Mouse (Mus musculus) cerebellum, adult 2 months (tissue): Measurements from ENCODE around the gene Psmb1. TPM values are rescaled to one million over a fixed set of nuclear protein-coding genes. Genes with fewer than 3 reads are reported as not detected.

Experiments
- DNase-seq, 2 experiments: peaks; one replicate each; pipeline ENCODE4 v3.0.0; 2021
- H3K27ac ChIP-seq: fragments of 200-500 bp; 2 replicates; pipeline ENCODE4 v1.5.1; 2012; ENCODE audit warnings: low read length, control low read depth, inconsistent platforms; ENCODE audit not compliant: insufficient read depth
- H3K27me3 ChIP-seq: fragments of 200-500 bp; 2 replicates; pipeline ENCODE4 v1.6.1; 2012; ENCODE audit warnings: inconsistent platforms, mild to moderate bottlenecking, low read length, moderate library complexity; ENCODE audit not compliant: control insufficient read depth, insufficient read depth
- H3K4me1 ChIP-seq: fragments of 200-500 bp; 2 replicates; pipeline ENCODE4 v1.6.1; 2011; ENCODE audit warnings: low read length; ENCODE audit not compliant: control insufficient read depth, insufficient read depth
- H3K4me3 ChIP-seq: fragments of 200-500 bp; replicated peaks from 2 replicates; pipeline ENCODE3; 2011; ENCODE audit warnings: mild to moderate bottlenecking, low read depth, low read length, control low read depth; ENCODE audit not compliant: insufficient read depth
- CTCF ChIP-seq: fragments of 200-500 bp; IDR thresholded peaks from 2 replicates; pipeline ENCODE4 v1.5.1; 2011; ENCODE audit warnings: low read depth, mild to moderate bottlenecking, control low read depth, low read length, moderate library complexity, borderline replicate concordance; ENCODE audit not compliant: insufficient read depth
- POLR2A ChIP-seq: fragments of 200-500 bp; IDR thresholded peaks from 2 replicates; pipeline ENCODE4 v1.6.1; 2011; ENCODE audit warnings: low read length, control low read depth, borderline replicate concordance; ENCODE audit not compliant: insufficient read depth
- WGBS: fragments of 180-500 bp; shearing (Covaris S2); methylation state at CpG from one replicate; pipeline ENCODE4 v1.1.7; 2018; 5-methylcytosine and 5-hydroxymethylcytosine counted together
- polyA plus RNA-seq: library from polyadenylated mRNA; depleted of rRNA; stranded (reverse); fragments of >200 nt; gene quantifications from 2 replicates; pipeline ENCODE4 v1.2.3, GENCODE M21; 2012

Gene Psmb1
- polyA plus RNA-seq, 1 experiment: 162 TPM

- no peaks in the 10 kb centered on the region for H3K27me3 ChIP-seq
- 0 out of 2 replicates have a peak overlapping the region, but pooled peaks have one; percentile 70 for H3K27ac ChIP-seq
- H3K4me3 ChIP-seq: peak overlapping the region; percentile 85
- TF ChIP-seq POLR2A (no peak), CTCF (no peak)
- DNase-seq: no peak
- 48% methylated on average over 7 of the region's 7 CpGs for WGBS
- H3K4me1 ChIP-seq: peaks cover 5% of the 10 kb centered on the region; the same call in 1 of the 2 replicates
These were observed 818 bp downstream of the Psmb1 start for GRCm38 (mm10) chr17:15498753-15499113.

DNA sequence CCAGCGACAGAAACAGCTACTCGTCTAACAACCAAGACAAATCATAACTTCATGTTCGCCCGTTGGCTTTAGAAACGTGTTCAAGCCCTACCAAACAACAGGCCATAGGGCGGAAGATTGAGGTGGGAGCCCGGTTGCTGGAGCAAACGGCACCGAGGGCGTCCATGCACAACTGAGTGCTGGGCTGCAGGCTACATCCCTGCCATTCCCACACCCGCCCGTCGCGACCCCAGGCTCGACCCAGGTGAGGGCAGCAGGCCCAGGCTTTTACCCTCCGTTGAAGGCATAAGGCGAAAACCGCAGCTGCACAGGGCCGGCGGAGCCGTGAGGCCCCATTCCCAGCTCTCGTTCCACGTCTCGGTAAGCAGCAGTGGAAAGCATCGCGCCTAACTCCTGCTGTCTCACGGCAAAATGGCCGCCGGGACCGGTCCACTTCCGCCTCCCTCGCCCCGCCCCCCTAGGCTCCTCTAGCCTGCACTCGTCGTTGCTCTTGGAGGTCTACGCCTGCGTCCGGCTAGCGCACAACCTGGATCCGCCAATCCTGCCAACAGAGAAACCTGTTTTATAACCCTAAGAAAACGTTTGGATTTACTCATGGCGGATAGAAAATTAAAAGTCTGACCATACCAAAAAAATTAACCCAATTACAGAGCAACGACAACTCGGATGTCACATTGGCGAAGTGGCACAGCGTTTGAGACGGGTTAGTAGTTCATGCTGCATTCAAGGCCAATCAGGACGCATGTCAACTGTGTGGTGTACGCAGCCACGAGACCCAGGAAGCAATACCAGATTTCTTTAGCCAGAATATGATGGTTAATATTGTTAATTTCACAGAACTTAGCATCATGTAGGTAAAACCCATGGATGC lies 1.4 kb downstream of the Psmb1 start:
- H3K4me1 ChIP-seq: peaks cover 5% of the 10 kb centered on the region; the same call in 1 of the 2 replicates
- H3K27me3 ChIP-seq: no peaks in the 10 kb centered on the region
- WGBS: under 1% methylated on average over 50 of the region's 50 CpGs
- peak overlapping the region; percentile 70 for H3K27ac ChIP-seq
- DNase-seq: peak; percentile 94
- H3K4me3 ChIP-seq: peak overlapping the region; percentile 85
- TF ChIP-seq POLR2A (peak; percentile 68), CTCF (no peak)

DNA sequence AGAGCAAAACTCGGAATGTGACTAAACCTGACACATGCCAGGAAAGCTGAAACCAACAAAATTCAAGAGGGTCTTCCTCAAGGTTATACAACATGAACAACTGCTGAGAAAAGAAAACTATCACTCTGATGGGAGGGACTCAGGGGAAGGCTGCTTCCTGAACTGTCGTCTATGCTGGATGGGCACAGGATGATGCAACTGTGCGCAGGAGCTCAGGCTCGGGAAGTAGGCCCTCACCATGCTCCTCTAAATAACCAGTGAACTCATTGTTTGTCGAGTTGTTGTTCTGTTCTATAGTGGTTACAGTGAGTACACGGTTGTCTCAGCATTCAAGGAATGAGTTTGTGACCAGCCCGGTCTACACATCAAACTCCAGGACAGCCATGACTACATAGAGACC lies 9.0 kb downstream of the Psmb1 start:
- Histone ChIP-seq H3K27ac (no peak overlapping the region), H3K27me3 (no peaks in the 10 kb centered on the region), H3K4me1 (no peaks in the 10 kb centered on the region), H3K4me3 (no peak overlapping the region)
- TF ChIP-seq CTCF: no peak
- no peak for TF ChIP-seq POLR2A
- DNase-seq: no peak
- 91% methylated on average over 7 of the region's 7 CpGs for WGBS

DNA sequence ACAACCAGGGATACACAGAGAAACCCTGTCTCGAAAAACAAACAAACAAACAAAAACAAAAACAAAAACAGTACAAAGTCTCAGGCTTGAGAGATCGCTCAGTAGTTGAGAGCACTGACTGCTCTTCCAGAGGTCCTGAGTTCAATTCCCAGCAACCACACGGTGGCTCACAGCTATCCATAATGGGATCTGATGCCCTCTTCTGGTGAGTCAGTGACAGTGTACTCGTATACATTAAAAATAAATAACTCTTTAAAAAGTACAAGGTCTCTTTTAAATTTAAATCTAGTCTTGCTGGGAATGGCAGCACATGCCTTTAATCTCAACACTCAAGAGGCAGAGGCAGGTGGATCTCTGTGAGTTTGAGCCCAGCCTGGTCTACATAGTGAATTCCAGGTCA lies 26.9 kb downstream of the Psmb1 start:
- no peak for TF ChIP-seq CTCF
- TF ChIP-seq POLR2A: no peak
- WGBS: 89% methylated on average over 4 of the region's 4 CpGs
- Histone ChIP-seq H3K4me3 (no peak overlapping the region), H3K27ac (no peak overlapping the region), H3K27me3 (no peaks in the 10 kb centered on the region), H3K4me1 (no peaks in the 10 kb centered on the region)
- DNase-seq: no peak

DNA sequence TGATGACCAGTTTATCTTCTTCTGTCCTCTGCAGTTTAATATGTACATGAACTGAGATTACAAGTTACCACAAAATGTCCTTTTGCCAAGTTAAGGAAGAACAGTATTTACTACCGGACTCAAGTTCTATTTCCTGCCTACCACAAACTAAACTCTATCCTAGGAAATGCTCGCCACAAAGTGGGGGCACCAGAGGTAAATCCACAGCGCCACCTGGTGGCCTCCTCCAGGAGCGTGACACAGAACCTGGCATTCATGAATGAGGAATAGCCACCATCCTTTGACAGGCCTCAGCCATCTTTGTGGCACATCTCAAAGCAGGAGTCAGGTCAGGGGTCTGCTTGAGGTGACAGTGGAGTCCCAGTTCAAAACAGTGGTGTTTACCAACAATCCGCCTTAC lies 31.9 kb downstream of the Psmb1 start:
- peak; percentile 45 to 58 for DNase-seq
- WGBS: 19% methylated on average over 5 of the region's 5 CpGs
- no peak overlapping the region for H3K27ac ChIP-seq
- no peaks in the 10 kb centered on the region for H3K27me3 ChIP-seq
- H3K4me3 ChIP-seq: no peak overlapping the region
- H3K4me1 ChIP-seq: no peaks in the 10 kb centered on the region
- TF ChIP-seq CTCF (peak; percentile 81), POLR2A (no peak)

GRCm38 (mm10) chr17:15461921-15462495 lies 37.5 kb downstream of the Psmb1 start:
- Histone ChIP-seq H3K27ac (no peak overlapping the region), H3K4me1 (no peaks in the 10 kb centered on the region), H3K4me3 (no peak overlapping the region), H3K27me3 (no peaks in the 10 kb centered on the region)
- no peak for TF ChIP-seq POLR2A
- DNase-seq: no peak
- whole genome bisulfite sequencing: 64% methylated on average over 6 of the region's 6 CpGs

DNA sequence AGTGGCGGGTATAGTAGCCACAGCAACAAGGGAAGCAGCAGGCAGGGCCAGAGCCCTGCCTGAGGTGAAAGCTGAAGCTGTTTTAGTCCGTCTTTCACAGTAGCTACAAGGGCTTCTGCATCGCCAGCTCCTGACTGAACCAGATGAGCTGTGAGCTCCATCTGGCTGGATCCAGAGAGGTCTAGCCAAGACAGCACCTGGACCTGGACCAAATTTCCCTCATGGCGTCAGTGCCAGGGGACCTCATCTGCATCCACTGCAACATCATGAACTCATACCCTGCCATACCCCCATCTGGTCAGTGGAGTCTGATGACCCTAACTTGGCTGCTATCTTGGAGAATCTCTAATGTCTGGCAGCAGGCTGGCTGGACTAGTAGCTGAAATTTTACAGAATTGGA lies 39.8 kb downstream of the Psmb1 start:
- TF ChIP-seq POLR2A (no peak), CTCF (no peak)
- Histone ChIP-seq H3K27ac (no peak overlapping the region), H3K4me1 (no peaks in the 10 kb centered on the region), H3K4me3 (no peak overlapping the region), H3K27me3 (no peaks in the 10 kb centered on the region)
- 38% methylated on average over 4 of the region's 4 CpGs for WGBS
- DNase-seq: no peak

GRCm38 (mm10) chr17:15456595-15456994 lies 43.0 kb downstream of the Psmb1 start:
- H3K4me3 ChIP-seq: no peak overlapping the region
- WGBS: 89% methylated on average over 2 of the region's 2 CpGs
- TF ChIP-seq CTCF (no peak), POLR2A (no peak)
- no peaks in the 10 kb centered on the region for H3K4me1 ChIP-seq
- H3K27ac ChIP-seq: no peak overlapping the region
- no peak for DNase-seq
- H3K27me3 ChIP-seq: no peaks in the 10 kb centered on the region; the same call in 1 of the 2 replicates
